Mouse (Mus musculus) layer of hippocampus, postnatal 14 days (tissue): ENCODE results near the gene Wnk4. TPM values are rescaled to one million over a fixed set of nuclear protein-coding genes. Genes with fewer than 3 reads are reported as not detected.

Source experiments
- DNase-seq, 2 experiments: peaks; one replicate each; pipeline ENCODE4 v3.0.0; 2021 to 2022; ENCODE audit warnings: low spot score in 2 of 2, mixed read lengths in 1 of 2
- long read RNA-seq, 2 experiments: library from polyadenylated mRNA; stranded (forward); transcript quantifications; one replicate each; pipeline ENCODE4 v2.0.0; 2021
- total RNA-seq, 2 experiments: library from RNA; stranded (reverse); gene quantifications; 2 replicates each; pipeline ENCODE4 v1.2.3; 2021

Wnk4 gene
- total RNA-seq: 1 to 10 TPM; 6.9 to 9.4 TPM
- long read RNA-seq, experiment 1, partial matches to known transcripts: 0 of 1 reads
- long read RNA-seq, experiment 1, other reads (novel, unspliced or antisense): 1 of 1 reads
- long read RNA-seq, experiment 2, partial matches to known transcripts: 3 of 6 reads
- long read RNA-seq, experiment 2, other reads (novel, unspliced or antisense): 3 of 6 reads

- peak in 1 of 2 experiments; percentile 42 for DNase-seq
These were observed at the start of gene Wnk4 for GRCm38 (mm10) chr11:101259948-101260825. Gene Wnk4 (plus strand): TSS chr11:101260567.

GRCm38 (mm10) chr11:101211970-101212369 is 48.4 kb upstream of the Wnk4 start:
- DNase-seq: peak in 1 of 2 experiments; percentile 85

GRCm38 (mm10) chr11:101216936-101217335 is 43.4 kb upstream of the Wnk4 start:
- DNase-seq: no peak

GRCm38 (mm10) chr11:101218436-101219055 is 41.8 kb upstream of the Wnk4 start:
- no peak for DNase-seq

GRCm38 (mm10) chr11:101220853-101221252 is 39.5 kb upstream of the Wnk4 start:
- DNase-seq: no peak

- DNase-seq: no peak
These were observed 38.9 kb upstream of the Wnk4 start for GRCm38 (mm10) chr11:101221306-101221986.

GRCm38 (mm10) chr11:101224337-101224736 is 36.0 kb upstream of the Wnk4 start:
- DNase-seq: no peak

GRCm38 (mm10) chr11:101225331-101226064 is 34.9 kb upstream of the Wnk4 start:
- DNase-seq: peak in 1 of 2 experiments; percentile 13

- peak; percentile 87 to 90 for DNase-seq
These were observed 34.2 kb upstream of the Wnk4 start, which contains the start of gene Ezh1 for GRCm38 (mm10) chr11:101226065-101226701. Gene Ezh1 (minus strand): TSS chr11:101226463.

GRCm38 (mm10) chr11:101229361-101229900 is 30.9 kb upstream of the Wnk4 start:
- DNase-seq: peak in 1 of 2 experiments; percentile 21

GRCm38 (mm10) chr11:101230061-101230511 is 30.3 kb upstream of the Wnk4 start:
- DNase-seq: peak; percentile 12 to 68

GRCm38 (mm10) chr11:101230526-101230925 is 29.8 kb upstream of the Wnk4 start:
- DNase-seq: no peak

GRCm38 (mm10) chr11:101230991-101231871 is 29.1 kb upstream of the Wnk4 start:
- peak; percentile 18 to 54 for DNase-seq

- DNase-seq: no peak
These were observed 28.1 kb upstream of the Wnk4 start for GRCm38 (mm10) chr11:101232010-101232839.

- DNase-seq: no peak
These were observed 27.1 kb upstream of the Wnk4 start for GRCm38 (mm10) chr11:101233240-101233639.

- no peak for DNase-seq
These were observed 26.2 kb upstream of the Wnk4 start for GRCm38 (mm10) chr11:101234124-101234523.

GRCm38 (mm10) chr11:101235429-101235828 is 24.9 kb upstream of the Wnk4 start:
- no peak for DNase-seq

- DNase-seq: no peak
These were observed 23.6 kb upstream of the Wnk4 start for GRCm38 (mm10) chr11:101236782-101237181.
